Mouse (Mus musculus): ENCODE measurements around the gene Iqcf1.
A peak's percentile ranks its signal among the peaks of the same experiment; 100 is the strongest.

Iqcf1 gene

DNA sequence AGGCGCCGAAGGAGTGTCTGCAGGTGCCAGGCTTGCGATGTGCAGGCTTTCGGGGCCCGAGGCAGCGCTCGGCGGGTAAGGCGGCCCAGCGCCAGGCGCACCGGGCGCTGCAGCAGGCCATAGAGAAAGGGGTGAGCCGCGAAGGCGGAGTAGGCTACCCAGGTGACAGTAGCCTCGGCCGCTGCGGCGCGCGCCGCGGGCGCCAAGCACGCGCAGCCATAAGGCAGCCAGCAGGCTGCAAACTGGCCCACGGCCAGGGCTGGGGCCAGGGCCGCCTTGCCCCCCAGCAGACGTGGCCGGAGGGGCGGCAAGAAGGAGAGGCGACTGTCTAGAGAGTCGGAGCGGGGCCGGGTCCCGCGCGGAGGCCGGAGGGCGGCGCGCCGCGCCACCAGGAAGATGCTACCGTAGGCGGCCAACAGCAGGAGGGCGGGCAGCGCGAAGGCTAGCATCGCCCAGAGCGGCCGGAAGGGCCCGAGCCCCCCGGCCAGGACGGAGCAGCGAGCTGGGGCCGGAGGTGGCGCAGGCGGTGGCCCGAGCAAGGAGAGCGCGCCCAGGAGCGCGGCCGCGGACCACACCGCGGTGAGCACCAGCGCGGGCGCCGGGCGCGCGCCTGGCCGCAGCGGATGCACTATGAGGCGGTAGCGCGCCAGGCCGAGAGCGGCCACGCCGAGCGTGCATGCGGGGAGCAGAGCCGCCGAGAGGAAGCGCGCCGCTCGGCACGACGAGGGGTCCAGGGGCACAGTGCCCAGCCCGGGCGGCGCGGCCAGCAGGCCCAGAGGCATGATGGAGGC, 34.8 kb upstream of the Iqcf1 start:
- DNase-seq (ENCODE audit: low spot score in 2 of 2), result peak in 1 of 2 experiments; percentile 50

DNA sequence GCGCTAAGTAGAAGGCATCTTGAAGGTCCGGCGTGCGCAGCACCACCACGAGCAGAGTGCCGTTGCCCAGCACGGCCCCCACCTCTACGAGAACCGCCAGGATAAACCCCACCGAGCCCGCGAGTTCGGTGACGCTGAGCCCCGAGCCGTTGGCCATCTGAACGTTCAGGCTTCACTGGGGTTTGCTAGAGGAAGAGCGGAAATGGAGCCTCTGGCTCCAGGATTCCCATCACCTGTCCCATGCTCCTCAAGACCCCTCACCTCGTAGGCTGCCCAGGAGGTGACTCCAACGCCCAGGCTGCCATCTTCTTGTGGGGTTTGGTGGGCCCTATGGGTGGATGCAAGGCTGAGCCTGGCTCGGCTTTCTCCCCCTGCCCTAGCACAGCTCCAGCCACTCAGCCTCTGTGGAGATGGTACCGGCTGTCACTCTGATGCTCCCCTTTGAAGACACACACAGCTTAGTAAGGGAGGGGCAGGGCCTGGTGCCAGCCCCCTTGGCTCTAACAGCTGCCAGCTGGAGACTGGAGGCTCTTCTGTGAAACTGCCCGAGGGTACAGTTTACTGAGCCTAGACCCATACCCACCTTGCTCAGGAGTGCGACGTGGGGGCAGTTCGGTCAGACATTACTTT, 34.1 kb upstream of the Iqcf1 start, which contains the start of gene Gpr62:
Gene Gpr62, minus strand, starts transcription at position 368 of the 630 bp plus-strand sequence.
- DNase-seq (ENCODE audit: low spot score in 2 of 2), result no peak

DNA sequence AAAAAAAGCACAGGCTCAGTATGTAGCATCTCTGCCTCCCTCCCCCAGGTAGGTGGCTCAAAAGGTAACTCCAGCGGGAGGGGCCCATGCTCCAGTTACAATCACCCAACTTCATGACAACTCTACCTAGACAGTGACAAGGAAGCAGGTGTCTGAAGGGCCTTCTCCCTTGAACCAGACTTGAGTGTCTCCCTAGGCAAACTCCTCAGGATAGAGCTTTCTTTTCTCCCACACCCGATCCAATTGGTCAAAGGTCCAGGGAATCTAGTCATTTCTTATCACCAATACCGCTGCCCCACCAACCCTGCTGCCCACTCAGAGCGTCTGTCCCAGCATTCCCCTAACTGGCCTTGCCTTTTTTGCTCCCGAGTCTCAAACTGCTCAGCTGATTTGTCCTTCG, 33.0 kb upstream of the Iqcf1 start:
- no peak for DNase-seq (ENCODE audit: low spot score in 2 of 2)

DNA sequence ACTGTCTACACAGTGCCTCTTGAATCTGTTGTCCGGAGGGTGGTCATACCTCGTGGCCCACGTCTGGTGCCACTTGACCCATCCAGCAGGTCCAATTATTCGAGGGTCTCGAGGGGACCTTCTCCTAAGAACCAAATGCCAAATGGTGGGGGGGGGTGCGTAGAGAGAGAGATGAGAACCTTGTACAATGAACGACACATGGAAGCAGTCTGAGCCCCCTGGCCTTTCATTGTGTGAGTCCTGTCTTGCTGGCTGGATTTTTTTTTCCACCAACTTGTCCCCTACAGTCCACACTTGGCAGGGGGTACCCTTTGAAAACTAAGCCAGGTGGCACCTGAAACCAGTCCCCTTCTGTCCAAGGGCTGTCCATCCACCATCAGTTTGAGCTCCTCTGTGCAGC, 32.0 kb upstream of the Iqcf1 start:
- no peak for DNase-seq (ENCODE audit: low spot score in 2 of 2)

DNA sequence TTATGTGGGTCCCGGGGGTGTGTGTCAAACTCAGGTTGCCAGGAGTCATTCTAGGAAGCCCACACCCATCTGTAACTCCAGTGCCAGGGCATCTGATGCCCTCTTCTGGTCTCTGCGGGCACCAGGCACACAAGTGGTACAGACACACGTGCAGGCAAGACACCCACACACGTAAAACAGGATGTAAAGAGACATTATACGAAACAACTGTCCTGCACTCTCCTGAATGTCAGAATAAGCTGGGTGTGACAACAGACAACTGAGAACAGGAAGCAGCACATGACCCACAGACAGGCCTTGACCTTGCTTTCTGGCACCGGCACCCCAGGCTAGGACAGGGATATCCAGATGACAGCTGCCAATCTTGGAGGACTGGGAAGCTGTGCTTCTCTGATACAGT, 30.4 kb upstream of the Iqcf1 start:
- DNase-seq (ENCODE audit: low spot score in 2 of 2), result no peak

DNA sequence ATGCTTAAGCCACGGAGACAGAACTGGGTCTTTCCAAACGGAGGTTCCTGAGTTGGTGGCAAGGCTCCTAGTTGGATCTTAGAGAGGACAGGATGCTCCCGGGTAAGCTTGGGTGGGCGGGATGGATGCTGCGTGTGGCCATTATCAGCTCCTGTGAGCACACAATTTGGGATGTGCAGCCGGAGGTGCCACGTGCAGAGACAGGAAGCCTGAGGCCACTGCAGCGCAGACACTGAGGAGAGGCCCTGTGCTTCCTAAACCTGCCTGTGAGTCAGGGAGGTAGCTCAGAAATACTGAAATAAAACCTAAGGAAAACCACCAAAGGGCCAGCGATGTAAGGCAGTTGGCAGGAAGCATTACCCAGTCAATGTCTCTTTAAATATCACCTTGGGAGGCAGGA, 30.0 kb upstream of the Iqcf1 start:
- DNase-seq (ENCODE audit: low spot score in 2 of 2), result no peak

DNA sequence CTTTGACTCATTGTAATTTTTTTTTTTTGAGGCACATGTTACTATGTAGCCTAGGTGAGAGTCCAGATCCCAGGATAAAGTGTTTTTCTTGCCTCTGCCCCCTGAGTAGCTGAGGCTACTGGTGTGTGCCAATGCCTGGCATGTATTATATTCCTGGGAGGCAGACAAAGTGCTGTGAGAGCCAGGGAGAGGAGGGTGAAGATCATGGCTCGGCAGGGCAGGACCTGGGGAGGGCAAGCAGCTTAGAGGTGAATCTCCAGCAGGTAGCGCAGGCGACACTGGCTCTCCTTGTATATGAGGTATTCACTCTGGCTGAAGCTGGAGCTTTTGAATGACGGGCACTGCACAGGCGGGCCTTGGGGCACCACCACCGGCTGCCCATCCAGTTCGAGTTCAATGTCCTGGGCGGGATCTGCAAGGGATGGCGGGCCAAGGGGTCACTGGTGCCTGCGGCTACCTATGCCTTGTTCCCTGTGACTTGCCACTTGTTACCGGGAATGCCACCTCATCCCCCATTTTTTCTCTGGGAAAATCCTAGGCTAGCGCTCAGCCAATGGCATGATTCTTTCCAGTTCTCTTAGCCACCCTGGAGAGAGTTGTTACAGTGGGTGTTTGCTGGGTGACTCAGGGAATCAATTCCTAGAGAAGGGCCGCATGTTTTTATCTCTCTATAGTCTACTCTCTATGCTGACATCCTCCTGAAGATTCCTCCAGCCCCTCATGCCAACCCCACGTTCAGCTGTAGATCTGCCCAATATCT, 28.6 kb upstream of the Iqcf1 start:
- no peak for DNase-seq (ENCODE audit: low spot score in 2 of 2)

DNA sequence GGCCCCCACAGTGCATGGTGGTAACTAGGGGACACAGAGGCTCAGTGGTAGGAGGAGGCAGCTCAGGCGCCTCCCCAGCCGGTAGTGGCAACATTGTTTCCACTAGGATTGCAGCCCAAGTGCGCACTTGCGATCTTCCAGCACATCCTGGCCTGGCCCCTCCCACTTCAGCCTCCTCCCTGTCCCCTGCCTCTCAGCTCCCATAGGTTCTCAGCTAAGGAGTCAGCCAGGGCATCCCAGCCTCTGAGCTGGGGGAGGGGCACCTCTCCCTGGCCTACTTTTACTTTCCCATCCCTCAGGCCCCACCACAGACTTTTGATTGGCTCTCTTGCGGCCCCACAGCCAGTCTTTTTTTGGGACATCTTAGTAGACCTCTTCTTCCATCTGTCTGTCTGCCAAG, 27.9 kb upstream of the Iqcf1 start:
- DNase-seq (ENCODE audit: low spot score in 2 of 2), result peak in 1 of 2 experiments; percentile 48

DNA sequence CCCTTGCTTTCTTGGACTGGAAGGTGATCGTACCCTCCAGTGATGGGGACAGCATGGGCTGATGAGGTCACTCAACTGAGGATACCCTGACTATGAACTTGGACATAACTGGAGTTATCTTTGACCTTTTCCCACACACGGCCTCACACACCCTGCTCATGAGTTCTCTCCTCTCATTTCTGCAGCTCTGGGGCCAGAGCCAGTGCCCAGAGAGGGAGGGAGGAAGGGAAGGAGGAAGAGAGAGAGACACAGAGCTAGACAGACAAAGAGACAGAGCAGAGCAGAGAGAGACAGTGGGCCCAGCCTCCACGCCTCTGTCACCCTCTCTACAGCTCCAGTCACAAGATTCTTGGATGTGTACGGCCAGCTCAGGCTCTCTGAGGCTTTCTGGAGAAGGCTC, 27.4 kb upstream of the Iqcf1 start:
- DNase-seq (ENCODE audit: low spot score in 2 of 2), result no peak

DNA sequence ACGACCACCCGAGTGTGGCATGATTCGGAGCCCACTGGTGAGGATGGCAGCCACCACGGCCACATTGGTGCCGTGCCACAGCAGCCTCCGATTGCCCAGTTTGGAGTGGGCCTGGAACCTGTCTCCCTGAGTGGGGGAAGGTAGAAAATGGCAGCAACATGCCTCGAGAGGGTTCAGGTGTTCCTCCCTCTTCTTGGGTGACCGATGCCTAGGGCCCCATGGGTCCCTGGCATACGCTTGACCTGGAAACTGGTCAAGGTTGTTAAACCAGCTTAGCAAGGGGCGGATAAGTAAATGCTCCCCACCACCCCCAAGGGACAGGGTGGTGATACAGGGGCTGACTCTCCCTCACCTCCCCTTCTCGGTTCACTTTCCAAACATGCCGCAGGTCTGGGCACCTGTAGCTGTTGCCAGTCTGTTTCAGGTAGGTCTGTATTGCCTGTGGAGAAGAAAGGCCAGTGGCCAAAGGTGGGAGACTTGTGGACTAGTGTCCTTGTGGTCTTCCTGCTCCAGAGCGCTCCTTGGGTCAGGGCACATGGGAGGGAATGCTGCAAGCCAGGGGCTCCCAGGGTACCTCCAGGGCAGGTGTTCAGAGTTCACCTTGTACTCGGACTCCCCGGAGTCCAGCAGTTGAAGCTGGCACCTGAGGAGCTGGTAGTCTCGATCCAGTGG, 26.6 kb upstream of the Iqcf1 start:
- DNase-seq (ENCODE audit: low spot score in 2 of 2), result no peak

DNA sequence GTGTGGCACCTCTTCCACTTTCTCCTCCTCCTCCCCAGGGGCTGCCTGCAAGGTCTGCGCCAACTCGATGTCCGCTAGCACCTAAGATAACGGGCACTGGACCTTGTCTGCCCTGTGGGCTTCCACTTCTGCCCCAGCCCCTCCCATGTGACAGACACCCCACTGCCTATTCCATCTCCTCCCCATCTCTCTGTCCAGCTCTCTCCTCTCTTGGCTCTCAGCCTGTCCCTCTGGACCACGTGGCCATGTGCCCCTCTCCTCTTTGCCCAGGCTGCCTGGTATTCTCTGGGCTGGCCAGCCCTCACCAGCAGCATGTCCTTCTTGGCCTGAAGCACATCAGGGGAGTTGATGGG, 26.0 kb upstream of the Iqcf1 start:
- no peak for DNase-seq (ENCODE audit: low spot score in 2 of 2)

DNA sequence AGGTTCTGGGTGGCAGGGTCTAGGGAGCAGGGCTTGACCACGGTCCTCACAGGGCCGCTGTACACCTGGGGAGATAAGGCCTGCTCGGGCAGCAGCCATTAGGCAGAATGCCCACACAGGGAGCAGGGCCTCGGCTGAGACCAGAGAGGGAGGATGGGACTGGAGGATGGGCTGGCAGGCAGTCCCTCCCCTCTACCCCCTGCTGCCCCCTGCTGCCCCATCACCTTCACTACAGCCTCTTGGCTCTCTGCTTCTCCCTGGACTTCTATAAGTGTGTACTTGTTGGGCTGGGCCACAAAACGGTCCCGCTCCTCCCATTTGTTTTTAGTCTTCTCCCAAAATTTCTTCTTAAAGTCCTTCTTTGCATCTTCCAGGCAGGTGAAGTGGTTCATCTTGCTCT, 25.3 kb upstream of the Iqcf1 start:
- peak; percentile 48 to 61 for DNase-seq (ENCODE audit: low spot score in 2 of 2)

DNA sequence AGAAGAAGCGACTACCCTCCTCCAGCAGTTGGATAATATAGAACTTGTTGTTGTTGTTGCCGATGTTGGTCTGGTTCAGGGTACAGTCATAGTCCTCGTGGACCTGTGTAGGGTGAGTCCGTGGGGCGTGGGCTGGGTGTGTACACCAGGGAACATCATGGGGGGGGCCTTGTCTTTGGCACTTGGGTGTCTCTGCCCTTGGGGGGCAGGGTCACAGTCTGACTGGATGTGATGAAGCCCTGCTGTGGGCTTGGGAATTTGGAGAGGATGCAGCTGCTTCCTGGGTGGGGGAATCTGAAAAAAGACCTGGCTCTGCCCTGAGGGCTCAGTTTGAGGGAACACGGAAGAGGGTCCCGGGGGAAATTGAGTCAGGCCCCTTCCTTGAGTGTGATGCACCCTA, 24.7 kb upstream of the Iqcf1 start:
- no peak for DNase-seq (ENCODE audit: low spot score in 2 of 2)

DNA sequence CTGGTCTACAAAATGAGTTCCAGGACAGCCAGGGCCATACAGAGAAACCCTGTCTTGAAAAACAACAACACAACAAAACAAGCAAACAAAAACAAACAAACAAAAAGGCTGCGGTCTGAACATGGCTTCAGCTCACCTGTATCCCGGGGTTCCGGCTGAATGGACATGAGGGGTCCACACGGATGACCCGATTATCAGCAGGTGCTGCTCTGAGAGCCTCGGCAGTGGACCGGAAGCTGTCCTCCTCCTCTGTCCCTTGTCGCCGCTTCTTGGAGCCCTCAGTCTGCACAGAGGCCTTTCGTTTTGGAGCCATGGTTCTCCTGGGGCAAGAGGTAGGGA, 24.1 kb upstream of the Iqcf1 start, which contains the start of gene Rrp9:
Gene Rrp9, plus strand, starts transcription at position 301 of the 339 bp plus-strand sequence.
- no peak for DNase-seq (ENCODE audit: low spot score in 2 of 2)

DNA sequence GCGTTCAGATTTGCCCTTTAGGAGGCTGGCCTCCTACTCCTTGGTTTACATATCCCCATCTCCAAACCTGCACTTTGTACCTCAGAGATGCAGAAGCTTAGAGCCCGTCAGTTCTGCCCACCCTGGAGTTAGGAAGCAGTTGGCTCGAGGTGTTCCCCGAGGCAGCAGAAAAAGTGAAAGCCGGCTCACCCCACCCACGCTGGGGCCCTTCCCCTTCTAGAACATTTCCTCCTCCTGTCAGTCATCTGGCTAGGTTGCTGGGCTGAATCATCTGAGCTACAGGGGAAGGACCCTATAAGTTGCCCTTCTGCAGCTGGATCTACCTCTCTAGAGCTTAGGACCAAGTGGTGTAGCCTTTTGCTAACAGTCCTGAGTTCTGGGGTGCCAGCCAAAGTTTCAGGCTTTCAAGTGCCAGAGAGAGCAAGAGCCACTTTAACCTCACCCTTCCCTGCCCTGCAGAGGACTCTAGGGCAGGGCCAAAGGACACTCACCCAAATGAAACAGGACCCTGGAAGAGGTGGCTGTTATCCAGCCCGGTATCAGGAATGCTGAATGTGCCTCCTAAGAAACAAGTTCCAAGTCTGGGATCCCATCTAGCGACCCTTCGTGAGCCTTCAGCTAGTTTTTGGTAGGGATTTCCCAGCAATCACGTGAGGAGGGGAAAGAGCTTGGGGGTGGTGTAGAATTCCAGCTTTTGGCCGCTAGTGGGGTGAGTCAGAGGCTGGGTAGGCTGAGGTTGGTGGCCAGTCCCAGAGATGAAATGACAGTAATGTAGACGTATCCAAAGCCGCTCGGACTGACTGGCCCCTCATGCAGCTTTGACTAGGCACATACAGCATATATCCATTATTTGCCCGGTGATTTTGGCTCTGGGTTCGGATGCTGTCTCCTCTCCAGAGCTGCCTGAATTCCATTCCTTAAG, 23.5 kb upstream of the Iqcf1 start:
- peak in 1 of 2 experiments; percentile 74 for DNase-seq (ENCODE audit: low spot score in 2 of 2)

DNA sequence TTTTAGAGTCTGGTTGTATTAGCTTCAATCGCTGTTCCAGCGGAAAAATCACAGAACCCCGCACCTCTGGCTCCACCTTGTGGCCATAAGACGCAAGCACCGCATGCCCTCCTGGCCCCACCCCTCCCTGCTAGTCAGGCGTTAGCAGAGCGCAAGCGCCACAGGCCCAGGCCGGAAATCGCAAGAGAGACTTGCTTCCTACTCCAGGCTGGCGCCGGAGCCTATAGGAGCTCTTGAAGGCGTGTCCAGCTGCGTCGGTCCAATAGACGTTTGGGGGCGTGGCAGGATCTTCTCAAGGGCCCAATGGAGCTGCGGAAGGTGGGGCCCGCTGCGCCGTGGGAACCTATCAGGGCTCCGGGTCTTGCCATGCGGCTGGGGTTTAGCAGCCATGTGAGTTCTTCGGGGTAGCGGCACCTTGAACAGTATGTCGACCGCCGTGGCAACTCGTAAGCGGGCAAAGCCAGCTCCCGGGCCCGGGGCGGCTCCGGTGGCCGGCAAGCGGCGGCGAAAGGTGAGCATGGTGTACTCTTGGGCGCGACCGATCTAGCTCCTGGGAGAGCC, 22.8 kb upstream of the Iqcf1 start, which contains the start of gene Parp3:
Gene Parp3, minus strand, starts transcription at position 26 of the 561 bp plus-strand sequence.
- DNase-seq (ENCODE audit: low spot score in 2 of 2), result peak; percentile 94 to 99

DNA sequence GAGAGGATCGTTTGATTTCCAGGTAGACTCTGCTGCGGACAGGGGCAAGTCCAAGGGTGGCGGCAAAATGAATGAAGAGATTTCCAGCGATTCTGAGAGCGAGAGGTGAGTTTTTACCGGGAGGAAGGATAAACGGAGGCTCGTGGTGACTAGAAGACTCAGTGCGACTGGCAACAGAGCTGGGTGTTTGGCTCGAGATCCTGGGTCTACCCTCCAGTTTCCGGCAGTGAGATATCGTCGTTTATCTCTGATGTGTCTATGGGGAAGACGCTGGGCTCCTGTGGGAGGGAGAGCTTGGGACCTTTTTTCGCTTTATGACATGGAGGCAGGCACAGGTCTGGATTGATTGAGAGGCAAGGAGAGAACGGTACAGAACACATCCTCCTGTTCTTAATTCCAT, 22.1 kb upstream of the Iqcf1 start:
- DNase-seq (ENCODE audit: low spot score in 2 of 2), result no peak

DNA sequence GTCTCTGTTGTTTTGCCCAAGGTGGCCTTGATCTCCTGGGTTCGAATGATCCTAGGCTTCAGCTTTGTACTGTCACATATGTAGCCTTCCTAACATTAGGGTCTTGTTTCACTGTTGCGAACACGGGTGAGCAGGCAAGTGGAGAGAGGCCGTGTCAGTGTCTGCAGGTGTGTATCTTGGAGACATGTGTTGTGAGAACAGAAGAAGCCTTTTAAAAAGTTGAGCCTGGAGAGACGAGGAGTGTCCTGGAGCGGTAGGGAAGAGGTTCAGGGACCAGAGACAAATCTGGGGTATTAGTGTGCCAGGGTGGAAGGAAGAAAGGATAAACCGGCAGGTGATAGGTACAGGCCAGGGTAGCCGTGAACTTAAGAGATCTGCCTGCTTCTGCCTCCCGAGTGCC, 21.7 kb upstream of the Iqcf1 start:
- DNase-seq (ENCODE audit: low spot score in 2 of 2), result no peak

DNA sequence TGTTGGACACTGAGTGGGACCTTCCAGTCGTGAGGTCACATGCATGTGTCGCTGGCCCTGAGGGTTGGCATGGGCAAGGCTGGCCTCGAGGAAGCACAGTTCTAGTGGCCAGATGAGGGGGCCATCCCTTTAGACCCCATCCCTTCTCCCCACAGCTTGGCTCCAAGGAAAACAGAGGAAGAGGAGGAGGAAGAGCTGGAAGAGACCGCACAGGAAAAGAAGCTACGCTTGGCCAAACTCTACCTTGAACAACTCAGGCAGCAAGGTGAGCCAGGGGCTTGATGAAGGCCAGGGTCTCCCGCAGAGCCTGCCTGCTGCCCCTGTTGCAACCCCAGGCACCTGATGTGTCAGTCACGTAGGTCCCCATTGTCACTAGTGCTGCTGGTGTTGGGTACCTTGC, 19.2 kb upstream of the Iqcf1 start:
- DNase-seq (ENCODE audit: low spot score in 2 of 2), result no peak

DNA sequence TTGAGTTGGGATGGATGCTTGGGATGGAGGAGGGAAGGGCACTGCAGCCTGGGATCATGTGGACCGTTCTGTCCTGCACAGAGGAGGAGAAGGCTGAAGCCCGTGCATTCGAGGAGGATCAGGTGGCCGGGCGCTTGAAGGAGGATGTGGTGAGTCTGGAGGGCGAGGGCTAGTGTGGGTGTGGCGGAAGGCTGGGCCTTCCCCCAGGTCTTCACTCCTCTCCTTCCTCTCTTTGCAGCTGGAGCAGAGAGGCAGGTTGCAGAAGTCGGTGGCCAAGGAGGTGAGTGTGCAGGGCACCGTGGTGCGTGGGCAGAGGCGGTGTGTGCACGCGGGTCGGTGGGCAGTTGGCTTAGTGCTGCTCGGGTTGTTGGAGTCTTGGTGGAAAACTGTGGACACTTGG, 18.7 kb upstream of the Iqcf1 start:
- DNase-seq (ENCODE audit: low spot score in 2 of 2), result no peak

DNA sequence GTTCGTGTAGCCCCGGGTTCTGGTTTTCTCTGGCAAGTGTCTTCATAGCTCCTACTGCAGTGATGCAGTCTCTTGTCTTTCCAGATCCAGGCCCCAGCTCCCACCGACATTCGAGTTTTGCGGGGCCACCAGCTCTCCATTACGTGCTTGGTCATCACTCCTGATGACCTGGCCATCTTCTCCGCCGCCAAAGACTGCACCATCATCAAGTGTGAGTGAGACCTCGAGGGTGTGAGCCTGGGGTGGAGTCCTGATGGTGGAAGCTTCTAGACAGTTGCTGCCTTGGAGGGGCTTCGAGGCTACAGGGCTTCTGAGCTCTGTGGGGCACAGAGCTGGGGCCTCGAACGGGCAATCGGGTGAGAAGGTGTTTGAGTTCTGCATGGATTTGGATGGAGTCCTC, 18.1 kb upstream of the Iqcf1 start:
- DNase-seq (ENCODE audit: low spot score in 2 of 2), result no peak

Data from urinary bladder, adult 18-20 months (tissue).